32 mouse cellular contexts compared by ENCODE assay signal in the genomic region with DNA sequence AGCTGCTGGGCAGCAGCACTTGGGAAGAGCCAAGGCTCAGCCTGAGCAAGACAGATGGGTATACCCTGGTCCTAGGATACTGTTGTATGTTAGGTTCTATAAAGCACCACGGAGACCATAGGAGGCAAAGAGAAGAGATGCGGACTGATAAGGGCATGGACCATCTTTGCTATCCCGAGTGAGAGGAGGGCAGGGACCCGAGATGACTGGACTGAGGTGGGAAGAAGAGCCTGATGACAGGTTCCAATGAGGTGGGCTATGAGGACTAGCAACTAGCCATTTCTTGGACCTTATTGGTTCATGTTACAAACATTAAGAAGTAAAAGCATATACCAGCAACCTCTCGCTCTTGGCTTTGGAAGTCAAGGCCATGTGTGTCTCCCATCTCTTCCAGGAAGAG.
"Had no signal": no experiment of that assay in that cellular context is flagged by ENCODE, and none has a peak within 500 bp of the region (broad histone marks: within the 10 kb centered on the region; RNA-seq: fewer than 3 reads in every experiment).

No protein-coding gene starts in this region.

- H3K4me2 ChIP-seq: limb, embryonic 12.5 days; limb, embryonic 13.5 days; limb, embryonic 15.5 days; liver, embryonic 11.5 days; liver, embryonic 12.5 days; liver, embryonic 13.5 days; liver, embryonic 15.5 days; lung, embryonic 14.5 days; lung, embryonic 15.5 days; midbrain, embryonic 11.5 days; midbrain, embryonic 12.5 days; midbrain, embryonic 13.5 days; midbrain, embryonic 15.5 days; neural tube, embryonic 12.5 days had no signal

- H3K9me3 ChIP-seq: limb, embryonic 10.5 days; limb, embryonic 12.5 days; limb, embryonic 13.5 days; limb, embryonic 15.5 days; liver, embryonic 12.5 days; liver, embryonic 13.5 days; liver, embryonic 15.5 days; lung, embryonic 15.5 days; megakaryocyte, embryonic 14.5 days; midbrain, embryonic 10.5 days; midbrain, embryonic 12.5 days; midbrain, embryonic 13.5 days; midbrain, embryonic 15.5 days; neural tube, embryonic 12.5 days had no signal

- DNase-seq: left cerebral cortex, postnatal 4 days; liver; liver, embryonic 13.5 days; liver, postnatal 0 days; lung, adult 18-20 months; lung, adult 2 months; lung, embryonic 14.5 days; lung, postnatal 10 days; lung, postnatal 14 days; lung, postnatal 36 days; lung, postnatal 4 days; midbrain, embryonic 14.5 days had no signal

- H3K27me3 ChIP-seq: limb, embryonic 12.5 days; limb, embryonic 13.5 days; limb, embryonic 15.5 days; liver, embryonic 12.5 days; liver, embryonic 13.5 days; liver, embryonic 15.5 days; lung, embryonic 15.5 days; megakaryocyte, embryonic 14.5 days; midbrain, embryonic 12.5 days; midbrain, embryonic 13.5 days; midbrain, embryonic 15.5 days; neural tube, embryonic 12.5 days had no signal

- H3K27ac ChIP-seq: limb, embryonic 10.5 days; limb, embryonic 12.5 days; limb, embryonic 13.5 days; limb, embryonic 15.5 days; liver, embryonic 12.5 days; liver, embryonic 13.5 days; liver, embryonic 14.5 days; liver, embryonic 15.5 days; lung, embryonic 15.5 days; macrophage; midbrain, embryonic 10.5 days; midbrain, embryonic 12.5 days; midbrain, embryonic 13.5 days; midbrain, embryonic 15.5 days; neural tube, embryonic 12.5 days had no signal

- ATAC-seq: liver, embryonic 12.5 days; liver, postnatal 0 days; lung, postnatal 0 days; midbrain, embryonic 13.5 days; midbrain, embryonic 15.5 days; midbrain, embryonic 16.5 days had no signal

- H3K9ac ChIP-seq: limb, embryonic 12.5 days; limb, embryonic 13.5 days; limb, embryonic 15.5 days; liver, embryonic 12.5 days; liver, embryonic 13.5 days; liver, embryonic 14.5 days; liver, embryonic 15.5 days; liver, postnatal 0 days; lung, embryonic 14.5 days; lung, embryonic 15.5 days; midbrain, embryonic 12.5 days; midbrain, embryonic 13.5 days; midbrain, embryonic 15.5 days; neural tube, embryonic 12.5 days had no signal

- H3K4me3 ChIP-seq: limb, embryonic 10.5 days; limb, embryonic 12.5 days; limb, embryonic 13.5 days; limb, embryonic 15.5 days; liver, embryonic 12.5 days; liver, embryonic 13.5 days; liver, embryonic 15.5 days; lung, embryonic 15.5 days; megakaryocyte, embryonic 14.5 days; midbrain, embryonic 10.5 days; midbrain, embryonic 12.5 days; midbrain, embryonic 13.5 days; midbrain, embryonic 15.5 days; myocyte; neural tube, embryonic 12.5 days had no signal
